Mouse (Mus musculus) kidney, embryonic 15.5 days (tissue): ENCODE measurements around the gene Epha7. TPM values are rescaled to one million over a fixed set of nuclear protein-coding genes. Genes with fewer than 3 reads are reported as not detected.

ENCODE experiments used
- ATAC-seq: fragments of 200-750 bp; cut with Nextera tagmentation; replicated peaks from 2 replicates; pipeline ENCODE4 v1.8.0; 2017; ENCODE audit warnings: moderate TSS enrichment; ENCODE audit not compliant: low FRiP score
- H3K27ac ChIP-seq: fragments of 300-500 bp; sonication (generic); 2 replicates; pipeline ENCODE4 v1.5.1; 2015; ENCODE audit warnings: mild to moderate bottlenecking, inconsistent platforms
- H3K27me3 ChIP-seq: fragments of 300-500 bp; sonication (generic); 2 replicates; pipeline ENCODE4 v1.6.1; 2015; ENCODE audit warnings: inconsistent platforms
- H3K36me3 ChIP-seq: fragments of 300-500 bp; sonication (generic); 2 replicates; pipeline ENCODE4 v1.6.1; 2015; ENCODE audit warnings: inconsistent platforms
- H3K4me1 ChIP-seq: fragments of 300-500 bp; sonication (generic); 2 replicates; pipeline ENCODE4 v1.6.1; 2015; ENCODE audit warnings: inconsistent platforms
- H3K4me2 ChIP-seq: fragments of 300-500 bp; sonication (generic); 2 replicates; pipeline ENCODE4 v1.6.1; 2015; ENCODE audit warnings: moderate library complexity, mild to moderate bottlenecking, inconsistent platforms
- H3K4me3 ChIP-seq: fragments of 300-500 bp; sonication (generic); replicated peaks from 2 replicates; pipeline ENCODE4 v1.5.1; 2015; ENCODE audit warnings: mild to moderate bottlenecking, inconsistent platforms
- H3K9ac ChIP-seq: fragments of 300-500 bp; sonication (generic); 2 replicates; pipeline ENCODE4 v1.6.1; 2015; ENCODE audit warnings: mild to moderate bottlenecking, inconsistent platforms
- H3K9me3 ChIP-seq: fragments of 300-500 bp; sonication (generic); replicated peaks from 2 replicates; pipeline ENCODE4 v1.6.1; 2016; ENCODE audit warnings: inconsistent platforms
- WGBS: fragments of 180-500 bp; shearing (Covaris S2); methylation state at CpG from one replicate; pipeline ENCODE4 v1.1.7; 2015; ENCODE audit warnings: mixed read lengths; 5-methylcytosine and 5-hydroxymethylcytosine counted together
- polyA plus RNA-seq: library from polyadenylated mRNA; unstranded; fragments of >200 nt; fragmentation: Nextera tagmentation; extraction: Ambion mirVana; gene quantifications from 2 replicates; pipeline ENCODE4 v1.2.1, GENCODE M21; 2015

The Epha7 gene
- polyA plus RNA-seq, 1 experiment from 2014 or later: 40.8 TPM

DNA sequence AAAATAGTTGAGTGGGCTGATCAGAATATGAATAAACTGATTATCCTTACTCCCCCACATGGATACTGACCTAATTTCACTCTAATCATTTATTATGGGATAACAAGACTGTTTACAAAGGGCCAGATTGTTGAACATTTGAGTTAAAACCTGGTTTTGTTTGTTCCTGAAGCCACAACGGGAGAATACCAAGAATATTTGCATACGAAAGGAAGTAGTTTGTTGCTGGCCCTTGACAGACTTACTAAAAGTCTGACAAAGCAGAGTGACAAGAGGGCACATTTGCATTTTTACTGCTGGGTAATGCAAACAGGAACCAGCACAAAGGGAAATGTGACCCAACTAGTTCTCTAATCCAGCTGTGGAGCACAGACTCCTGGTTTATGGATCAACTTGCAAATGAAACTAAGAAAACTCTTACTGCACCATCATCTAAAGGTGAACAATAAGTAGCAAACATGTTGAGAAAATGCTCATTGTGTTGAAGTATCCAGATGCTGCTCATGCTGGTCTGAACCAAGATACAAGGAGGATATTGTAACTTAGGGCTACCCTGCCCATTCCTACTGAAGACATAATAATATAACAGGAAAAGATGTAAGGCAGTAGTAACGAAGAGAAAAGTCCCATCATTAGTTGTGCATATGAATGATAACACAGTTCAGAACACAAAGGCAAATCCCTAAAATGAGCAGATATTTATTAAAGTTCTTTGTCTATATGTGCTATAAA lies 154.8 kb downstream of the Epha7 start:
- H3K9ac ChIP-seq: no peak overlapping the region
- no peak overlapping the region for H3K27ac ChIP-seq
- WGBS: 52% methylated on average over 3 of the region's 3 CpGs
- no peaks in the 10 kb centered on the region for H3K4me1 ChIP-seq
- ATAC-seq: no peak
- H3K4me3 ChIP-seq: no peak overlapping the region
- no peak overlapping the region for H3K4me2 ChIP-seq
- H3K36me3 ChIP-seq: peaks cover 7% of the 10 kb centered on the region; the same call in 1 of the 2 replicates
- no peaks in the 10 kb centered on the region for H3K27me3 ChIP-seq
- no peaks in the 10 kb centered on the region for H3K9me3 ChIP-seq

GRCm38 (mm10) chr4:28998462-28999286 lies 185.7 kb downstream of the Epha7 start:
- Histone ChIP-seq H3K36me3 (no peaks in the 10 kb centered on the region), H3K4me1 (no peaks in the 10 kb centered on the region), H3K27me3 (no peaks in the 10 kb centered on the region), H3K9ac (no peak overlapping the region), H3K27ac (no peak overlapping the region), H3K4me3 (no peak overlapping the region), H3K4me2 (no peak overlapping the region), H3K9me3 (no peaks in the 10 kb centered on the region)
- 49% methylated on average over 3 of the region's 3 CpGs for WGBS
- no peak for ATAC-seq

GRCm38 (mm10) chr4:28999287-28999595 lies 186.3 kb downstream of the Epha7 start:
- H3K36me3 ChIP-seq: no peaks in the 10 kb centered on the region
- H3K4me2 ChIP-seq: no peak overlapping the region
- no peak for ATAC-seq
- H3K27ac ChIP-seq: no peak overlapping the region
- no peaks in the 10 kb centered on the region for H3K9me3 ChIP-seq
- 61% methylated on average over 2 of the region's 2 CpGs for WGBS
- no peak overlapping the region for H3K9ac ChIP-seq
- no peaks in the 10 kb centered on the region for H3K4me1 ChIP-seq
- H3K27me3 ChIP-seq: no peaks in the 10 kb centered on the region
- H3K4me3 ChIP-seq: no peak overlapping the region

- no peak overlapping the region for H3K4me2 ChIP-seq
- 95% methylated on average over 3 of the region's 3 CpGs for WGBS
- no peak for ATAC-seq
These were observed 197.4 kb downstream of the Epha7 start for GRCm38 (mm10) chr4:29010333-29010732.

More at GRCm38 (mm10) chr4:29010333-29010732, 197.4 kb downstream of the Epha7 start:
- H3K9ac ChIP-seq: no peak overlapping the region
- H3K36me3 ChIP-seq: no peaks in the 10 kb centered on the region
- no peaks in the 10 kb centered on the region for H3K9me3 ChIP-seq
- H3K27ac ChIP-seq: no peak overlapping the region
- H3K4me3 ChIP-seq: no peak overlapping the region
- no peaks in the 10 kb centered on the region for H3K4me1 ChIP-seq
- H3K27me3 ChIP-seq: no peaks in the 10 kb centered on the region
